Mouse (Mus musculus) thymus, adult 2 months (tissue): ENCODE measurements around the gene Gm20388.

ENCODE experiments used
- CTCF ChIP-seq: fragments of 200-500 bp; IDR thresholded peaks from 2 replicates; pipeline ENCODE4 v1.5.1; 2012; ENCODE audit warnings: mild to moderate bottlenecking, control low read depth, low read length, moderate library complexity, borderline replicate concordance; ENCODE audit not compliant: control insufficient read depth, poor library complexity, insufficient read depth; ENCODE audit errors: extremely low read depth
- POLR2A ChIP-seq: fragments of 200-500 bp; IDR thresholded peaks from 2 replicates; pipeline ENCODE4 v1.6.1; 2012; ENCODE audit warnings: mild to moderate bottlenecking, low read length, control low read depth, moderate library complexity; ENCODE audit not compliant: control insufficient read depth, poor library complexity, insufficient read depth; ENCODE audit errors: extremely low read depth

GRCm38 (mm10) chr8:123126193-123126816 is 3215.7 kb downstream of the Gm20388 start:
- TF ChIP-seq CTCF, result no peak
- no peak for TF ChIP-seq POLR2A
